25 mouse cellular contexts compared by ENCODE assay signal in genomic region chr2:73724934-73725333, GRCm38 (mm10). TPM values are rescaled to one million over a fixed set of nuclear protein-coding genes. Genes with fewer than 3 reads are reported as not detected.
DNase-seq lines count a peak whose midpoint lies in the region; ATAC-seq and TF ChIP-seq lines count a peak whose summit lies in the region.
"Had no signal": no experiment of that assay in that cellular context is flagged by ENCODE, and none has a peak within 500 bp of the region (broad histone marks: within the 10 kb centered on the region; RNA-seq: fewer than 3 reads in every experiment).

No protein-coding gene starts in this region.

- peak; percentile 57; the same call in 1 of the 2 replicates for ATAC-seq in embryonic facial prominence, embryonic 14.5 days (ENCODE audit: low read depth)
- ATAC-seq in heart, embryonic 14.5 days (ENCODE audit: insufficient number of reproducible peaks, insufficient read depth, low FRiP score, low read depth) = no peak
- peak; percentile 67; the same call in 1 of the 2 replicates for ATAC-seq in limb, embryonic 13.5 days (ENCODE audit: low FRiP score, low read depth)
- ATAC-seq: activated CD4-positive, CD25-positive, alpha-beta regulatory T cell, adult 4 months; lung, postnatal 0 days had no signal

- DNase-seq in embryonic facial prominence, embryonic 14.5 days (ENCODE audit: low spot score) = peak; percentile 61
- DNase-seq in embryonic facial prominence, embryonic 10.5 days (ENCODE audit: low spot score) = no peak
- no peak for DNase-seq in heart, postnatal 36 days
- no peak for DNase-seq in limb, embryonic 10.5 days (ENCODE audit: low spot score)
- no peak for DNase-seq in adrenal gland, postnatal 10 days
- DNase-seq: adrenal gland, postnatal 14 days; cerebellum, adult 18-20 months; cerebellum, postnatal 25 days; gastrocnemius, adult 2 months; kidney, adult 11 months; retina, postnatal 1 day; thymus, adult 18-20 months; thymus, postnatal 4 days had no signal

- peaks cover 8% of the 10 kb centered on the region; the same call in 1 of the 2 replicates for H3K4me1 ChIP-seq in embryonic facial prominence, embryonic 14.5 days (ENCODE audit: control insufficient read depth, insufficient read depth, low read length)
- peaks cover 23% of the 10 kb centered on the region for H3K4me1 ChIP-seq in embryonic facial prominence, embryonic 10.5 days
- peaks cover 10 to 23% of the 10 kb centered on the region in 2 experiments for H3K4me1 ChIP-seq in heart, embryonic 14.5 days (ENCODE audit: control insufficient read depth in 2 of 2, insufficient read depth in 2 of 2, low read length in 2 of 2)
- peaks cover 26% of the 10 kb centered on the region for H3K4me1 ChIP-seq in limb, embryonic 13.5 days
- peaks cover 39% of the 10 kb centered on the region for H3K4me1 ChIP-seq in limb, embryonic 10.5 days

- intact Hi-C loops in heart, postnatal 36 days (cut with DNase I) = no loop called here

- no peaks in the 10 kb centered on the region for H3K36me3 ChIP-seq in embryonic facial prominence, embryonic 14.5 days (ENCODE audit: control insufficient read depth, insufficient read depth, low read length)
- H3K36me3 ChIP-seq in embryonic facial prominence, embryonic 10.5 days (replicated peaks) = no peaks in the 10 kb centered on the region
- no peaks in the 10 kb centered on the region for H3K36me3 ChIP-seq in heart, embryonic 14.5 days (ENCODE audit: control insufficient read depth, insufficient read depth, low read length)
- H3K36me3 ChIP-seq in limb, embryonic 13.5 days = no peaks in the 10 kb centered on the region
- H3K36me3 ChIP-seq in limb, embryonic 10.5 days = no peaks in the 10 kb centered on the region
- H3K36me3 ChIP-seq in myocyte (ENCODE audit: control insufficient read depth, insufficient read depth) = no peaks in the 10 kb centered on the region
- H3K36me3 ChIP-seq: embryonic facial prominence, embryonic 12.5 days; G1E; limb, embryonic 12.5 days; midbrain, embryonic 12.5 days; stomach, embryonic 15.5 days had no signal

- WGBS in embryonic facial prominence, embryonic 14.5 days = 52% methylated on average over 3 of the region's 3 CpGs
- WGBS in embryonic facial prominence, embryonic 10.5 days = 78% methylated on average over 3 of the region's 3 CpGs
- 4% methylated on average over 3 of the region's 3 CpGs for WGBS in heart, embryonic 14.5 days
- WGBS in limb, embryonic 13.5 days = 60% methylated on average over 3 of the region's 3 CpGs
- WGBS in limb, embryonic 10.5 days = 59% methylated on average over 3 of the region's 3 CpGs

- no peak overlapping the region for H3K4me3 ChIP-seq in embryonic facial prominence, embryonic 14.5 days (ENCODE audit: low read depth, low read length)
- no peak overlapping the region for H3K4me3 ChIP-seq in embryonic facial prominence, embryonic 10.5 days
- H3K4me3 ChIP-seq in heart, embryonic 14.5 days (ENCODE audit: control insufficient read depth in 1 of 2, insufficient read depth in 1 of 2, low read depth in 1 of 2, low read length in 2 of 2) = no peak overlapping the region
- no peak overlapping the region for H3K4me3 ChIP-seq in limb, embryonic 13.5 days
- no peak overlapping the region for H3K4me3 ChIP-seq in limb, embryonic 10.5 days
- no peak overlapping the region for H3K4me3 ChIP-seq in myocyte
- H3K4me3 ChIP-seq: embryonic facial prominence, embryonic 12.5 days; gastrocnemius, adult 2 months; limb, embryonic 12.5 days; midbrain, embryonic 12.5 days; stomach, embryonic 15.5 days had no signal

- H3ac ChIP-seq in myocyte (ENCODE audit: control insufficient read depth, insufficient read length) = no peak overlapping the region

- H3K9ac ChIP-seq in embryonic facial prominence, embryonic 14.5 days (ENCODE audit: low read depth, low read length) = no peak overlapping the region
- no peak overlapping the region for H3K9ac ChIP-seq in heart, embryonic 14.5 days (ENCODE audit: low read length)
- H3K9ac ChIP-seq in limb, embryonic 13.5 days = no peak overlapping the region
- H3K9ac ChIP-seq: embryonic facial prominence, embryonic 12.5 days; limb, embryonic 12.5 days; liver, embryonic 14.5 days; midbrain, embryonic 12.5 days; stomach, embryonic 15.5 days had no signal

- H3K27ac ChIP-seq in embryonic facial prominence, embryonic 14.5 days (replicated peaks; ENCODE audit: low read depth, low read length) = no peak overlapping the region
- no peak overlapping the region; the same call in 1 of the 2 replicates for H3K27ac ChIP-seq in embryonic facial prominence, embryonic 10.5 days (replicated peaks)
- H3K27ac ChIP-seq in heart, embryonic 14.5 days (replicated peaks in 1 of 2; ENCODE audit: control insufficient read depth in 1 of 2, insufficient read depth in 1 of 2, low read depth in 2 of 2, low read length in 2 of 2) = no peak overlapping the region; a peak in 1 of 4 replicates
- H3K27ac ChIP-seq in limb, embryonic 13.5 days = 0 out of 2 replicates have a peak overlapping the region, but pooled peaks have one; percentile 48
- H3K27ac ChIP-seq in limb, embryonic 10.5 days = no peak overlapping the region
- H3K27ac ChIP-seq: embryonic facial prominence, embryonic 12.5 days; gastrocnemius, adult 2 months; kidney, postnatal 0 days; limb, embryonic 12.5 days; liver, embryonic 14.5 days; midbrain, embryonic 12.5 days; stomach, embryonic 15.5 days had no signal

- H3K27me3 ChIP-seq in embryonic facial prominence, embryonic 14.5 days (replicated peaks; ENCODE audit: control insufficient read depth, insufficient read depth, low read length) = no peaks in the 10 kb centered on the region
- no peaks in the 10 kb centered on the region for H3K27me3 ChIP-seq in embryonic facial prominence, embryonic 10.5 days (replicated peaks; ENCODE audit: low read depth, poor library complexity, severe bottlenecking)
- no peaks in the 10 kb centered on the region for H3K27me3 ChIP-seq in heart, embryonic 14.5 days (ENCODE audit: control insufficient read depth, insufficient read depth, low read length)
- no peaks in the 10 kb centered on the region for H3K27me3 ChIP-seq in limb, embryonic 13.5 days
- no peaks in the 10 kb centered on the region for H3K27me3 ChIP-seq in limb, embryonic 10.5 days (ENCODE audit: low read depth, poor library complexity, severe bottlenecking)
- no peaks in the 10 kb centered on the region for H3K27me3 ChIP-seq in myocyte (ENCODE audit: control insufficient read depth, insufficient read depth, insufficient read length)
- H3K27me3 ChIP-seq: embryonic facial prominence, embryonic 12.5 days; limb, embryonic 12.5 days; midbrain, embryonic 12.5 days; stomach, embryonic 15.5 days had no signal

- no peak overlapping the region for H3K4me2 ChIP-seq in embryonic facial prominence, embryonic 14.5 days (ENCODE audit: low read depth, low read length)
- peak overlapping the region; percentile 31 for H3K4me2 ChIP-seq in heart, embryonic 14.5 days (ENCODE audit: low read length)
- H3K4me2 ChIP-seq in limb, embryonic 13.5 days (replicated peaks) = no peak overlapping the region
- H3K4me2 ChIP-seq in myocyte (ENCODE audit: low read depth) = no peak overlapping the region
- H3K4me2 ChIP-seq: embryonic facial prominence, embryonic 12.5 days; limb, embryonic 12.5 days; midbrain, embryonic 12.5 days; stomach, embryonic 15.5 days had no signal

- H3K9me3 ChIP-seq in embryonic facial prominence, embryonic 14.5 days (ENCODE audit: control insufficient read depth, low read length) = no peaks in the 10 kb centered on the region
- H3K9me3 ChIP-seq in embryonic facial prominence, embryonic 10.5 days = no peaks in the 10 kb centered on the region
- no peaks in the 10 kb centered on the region for H3K9me3 ChIP-seq in heart, embryonic 14.5 days (ENCODE audit: control insufficient read depth, low read length)
- H3K9me3 ChIP-seq in limb, embryonic 13.5 days = no peaks in the 10 kb centered on the region
- no peaks in the 10 kb centered on the region for H3K9me3 ChIP-seq in limb, embryonic 10.5 days (replicated peaks)
- H3K9me3 ChIP-seq: embryonic facial prominence, embryonic 12.5 days; G1E; limb, embryonic 12.5 days; midbrain, embryonic 12.5 days; stomach, embryonic 15.5 days had no signal

- TF ChIP-seq POLR2A in myocyte (IDR thresholded peaks at IDR 0.05; ENCODE audit: insufficient read length, low read depth) = no peak

- H3K79me2 ChIP-seq in myocyte (ENCODE audit: control insufficient read depth, insufficient read depth) = peaks cover 19% of the 10 kb centered on the region

TF ChIP-seq in myocyte, 11 proteins besides CTCF, POLR2A, EP300 and RAD21:
- peak; percentile 37 to 91 (median 55) for TF ChIP-seq MYOG (IDR thresholded peaks at IDR 0.05; ENCODE audit: control insufficient read depth in 1 of 3, insufficient read depth in 1 of 3, insufficient read length in 2 of 3, low read depth in 2 of 3)
- TF ChIP-seq E2F4 (IDR thresholded peaks at IDR 0.05; ENCODE audit: insufficient read depth) = no peak
- TF ChIP-seq POLR2AphosphoS2 (IDR thresholded peaks at IDR 0.05; ENCODE audit: insufficient read length, low read depth) = no peak
- no peak for TF ChIP-seq REST (IDR thresholded peaks at IDR 0.05; ENCODE audit: insufficient read depth, insufficient read length)
- peak; percentile 73 for TF ChIP-seq TCF3 (IDR thresholded peaks at IDR 0.05; ENCODE audit: insufficient read length, low read depth)
- TF ChIP-seq MAX (IDR thresholded peaks at IDR 0.05; ENCODE audit: low read depth) = no peak
- no peak for TF ChIP-seq USF1 (IDR thresholded peaks at IDR 0.05; ENCODE audit: low read depth)
- TF ChIP-seq TCF12 (IDR thresholded peaks at IDR 0.05; ENCODE audit: insufficient read depth, poor library complexity, severe bottlenecking) = peak; percentile 46
- TF ChIP-seq MYOD1 (IDR thresholded peaks at IDR 0.05; ENCODE audit: control insufficient read depth in 1 of 3, insufficient read length in 2 of 3, low read depth in 2 of 3) = peak in 2 of 3 experiments; percentile 90 to 91
- no peak for TF ChIP-seq CEBPB (IDR thresholded peaks at IDR 0.05; ENCODE audit: insufficient read depth, poor library complexity, severe bottlenecking)
- TF ChIP-seq SRF (IDR thresholded peaks at IDR 0.05; ENCODE audit: control insufficient read depth, insufficient read length, low read depth) = no peak

RNA-seq across cellular contexts. Expression of gene Chn1, which starts 50.2 kb away (rescaled TPM):
- 35.5 and 36.0 TPM in 2 replicates for polyA plus RNA-seq in embryonic facial prominence, embryonic 14.5 days (2014; fragmentation: Nextera tagmentation; extraction: Ambion mirVana)
- polyA plus RNA-seq in embryonic facial prominence, embryonic 10.5 days (2016; fragmentation: Nextera tagmentation; extraction: Ambion mirVana) = 38.2 and 40.0 TPM in 2 replicates
- 30.4 and 36.7 TPM in 2 replicates for polyA plus RNA-seq in heart, embryonic 14.5 days (2014; fragmentation: Nextera tagmentation; extraction: Ambion mirVana)
- total RNA-seq in heart, postnatal 36 days (2021) = 10 to 100 TPM; 33.2 to 33.8 TPM
- polyA plus RNA-seq in limb, embryonic 13.5 days (2015; fragmentation: Nextera tagmentation; extraction: Ambion mirVana) = 26.1 and 28.4 TPM in 2 replicates
- polyA plus RNA-seq in limb, embryonic 10.5 days (2016; fragmentation: Nextera tagmentation; extraction: Ambion mirVana) = 32.7 and 38.7 TPM in 2 replicates
- 27.2 TPM for polyA plus RNA-seq in myocyte (2012; fragmentation: generic; extraction: Trizol)
- 10 to 100 TPM; 21.0 to 26.3 TPM for total RNA-seq in adrenal gland, postnatal 10 days (2021)
- polyA plus RNA-seq: activated CD4-positive, CD25-positive, alpha-beta regulatory T cell, adult 4 months had no signal
